8 mouse cellular contexts compared by ENCODE assay signal in the genomic region with DNA sequence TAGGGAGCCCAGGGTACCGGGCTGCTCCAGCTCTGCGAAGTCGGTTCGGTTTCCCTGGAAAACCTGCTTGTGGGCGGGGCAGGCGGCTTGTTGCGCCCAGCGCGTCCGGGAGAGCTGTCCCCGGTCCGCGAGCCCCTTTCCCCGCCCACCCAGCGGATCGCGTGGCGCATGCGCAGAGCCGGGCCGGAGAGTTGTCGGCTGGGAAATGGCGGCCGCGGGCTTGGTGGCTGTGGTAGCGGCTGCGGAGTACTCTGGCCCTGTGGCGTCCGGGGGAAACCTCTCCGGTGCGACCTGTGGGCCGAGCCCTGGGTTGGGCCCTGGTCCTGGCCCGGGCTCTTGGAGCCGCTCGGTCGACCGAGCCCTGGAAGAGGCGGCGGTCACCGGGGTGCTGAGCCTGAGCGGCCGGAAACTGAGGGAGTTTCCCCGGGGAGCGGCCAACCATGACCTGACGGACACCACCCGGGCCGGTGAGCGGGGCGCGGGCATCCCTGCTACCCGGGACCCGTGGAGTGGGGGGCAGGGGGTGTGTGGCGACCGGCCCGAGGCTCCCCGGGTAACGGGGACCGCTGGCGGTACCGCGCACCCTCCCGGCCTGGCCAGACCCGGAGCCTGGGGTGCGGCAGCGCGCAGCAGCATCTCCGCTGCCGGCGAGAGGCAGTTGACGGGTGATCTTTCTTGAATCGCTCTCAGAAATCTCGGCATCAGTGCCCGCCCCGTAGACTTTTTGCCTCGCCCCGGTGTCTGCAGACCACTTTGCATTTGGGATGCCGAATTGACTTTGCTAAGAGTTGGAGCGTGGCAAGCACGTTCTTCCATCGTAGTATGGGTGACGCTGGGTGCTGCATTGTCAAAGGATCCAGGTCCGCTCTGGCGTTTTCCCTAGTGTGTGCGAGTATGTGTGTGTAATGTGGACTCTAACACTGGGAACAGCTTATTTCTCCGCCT. TPM values are rescaled to one million over a fixed set of nuclear protein-coding genes. Genes with fewer than 3 reads are reported as not detected.
DNase-seq lines count a peak whose midpoint lies in the region; ATAC-seq and TF ChIP-seq lines count a peak whose summit lies in the region.

Lrch3 (plus strand) TSS at position 164 of the 945 bp plus-strand sequence.

- peak within 1 kb of the TSS; percentile 93 for H3K4me3 ChIP-seq in ES-Bruce4 (ENCODE audit: low read depth, low read length)
- H3K4me3 ChIP-seq in forebrain, embryonic 14.5 days (ENCODE audit: low read depth, low read length) = peak within 1 kb of the TSS; percentile 98
- peak within 1 kb of the TSS; percentile 97 for H3K4me3 ChIP-seq in neural tube, embryonic 15.5 days (replicated peaks)

- H3K27ac ChIP-seq in ES-Bruce4 (ENCODE audit: insufficient read depth, low read length) = no peak within 1 kb of the TSS
- peak within 1 kb of the TSS; percentile 59 for H3K27ac ChIP-seq in forebrain, embryonic 14.5 days (ENCODE audit: low read depth, low read length)
- H3K27ac ChIP-seq in neural tube, embryonic 15.5 days (replicated peaks) = peak within 1 kb of the TSS; percentile 92

- peak; percentile 43 for TF ChIP-seq POLR2A in ES-Bruce4 (IDR thresholded peaks at IDR 0.05; ENCODE audit: insufficient read depth, low read length)

- no peaks in the 10 kb centered on the region for H3K4me1 ChIP-seq in ES-Bruce4 (ENCODE audit: control insufficient read depth, insufficient read depth, low read length)
- H3K4me1 ChIP-seq in forebrain, embryonic 14.5 days (ENCODE audit: control insufficient read depth, insufficient read depth, low read length) = no peaks in the 10 kb centered on the region
- H3K4me1 ChIP-seq in neural tube, embryonic 15.5 days = peaks cover 5% of the 10 kb centered on the region

- peak; percentile 89 for ATAC-seq in cerebellum, adult (ENCODE audit: insufficient number of reproducible peaks, low FRiP score, low TSS enrichment)
- peak; percentile 96 for ATAC-seq in forebrain, embryonic 14.5 days
- peak; percentile 95 for ATAC-seq in neural tube, embryonic 15.5 days (ENCODE audit: low FRiP score)

- TF ChIP-seq EP300 in ES-Bruce4 (IDR thresholded peaks at IDR 0.05; ENCODE audit: insufficient read depth, low read depth, low read length) = no peak

- peak within 1 kb of the TSS; percentile 87 for H3K9ac ChIP-seq in ES-Bruce4 (ENCODE audit: low read depth, poor library complexity, severe bottlenecking)
- H3K9ac ChIP-seq in forebrain, embryonic 14.5 days (ENCODE audit: low read length) = peak within 1 kb of the TSS; percentile 93
- H3K9ac ChIP-seq in neural tube, embryonic 15.5 days (replicated peaks) = peak within 1 kb of the TSS; percentile 95

- DNase-seq in forebrain, embryonic 14.5 days (ENCODE audit: low spot score) = peak; percentile 94
- DNase-seq in heart, postnatal 14 days = peak; percentile 97 to 98
- DNase-seq in layer of hippocampus, adult 11-12 months (ENCODE audit: low spot score) = peak; percentile 91
- DNase-seq in lung, adult 18-20 months = peak; percentile 94 to 96
- DNase-seq in testis, postnatal 14 days (ENCODE audit: low spot score) = peak; percentile 95

- H3K4me2 ChIP-seq in forebrain, embryonic 14.5 days (ENCODE audit: low read length) = peak within 1 kb of the TSS; percentile 74
- peak within 1 kb of the TSS; percentile 68 for H3K4me2 ChIP-seq in neural tube, embryonic 15.5 days

- no peak for TF ChIP-seq CTCF in ES-Bruce4 (IDR thresholded peaks at IDR 0.05; ENCODE audit: low read depth, low read length)

- H3K9me3 ChIP-seq in ES-Bruce4 (replicated peaks; ENCODE audit: control insufficient read depth, insufficient read depth, low read length, poor library complexity, severe bottlenecking) = no peaks in the 10 kb centered on the region
- no peaks in the 10 kb centered on the region for H3K9me3 ChIP-seq in forebrain, embryonic 14.5 days (replicated peaks; ENCODE audit: control insufficient read depth, low read length)
- H3K9me3 ChIP-seq in neural tube, embryonic 15.5 days (replicated peaks) = no peaks in the 10 kb centered on the region

- H3K36me3 ChIP-seq in ES-Bruce4 (ENCODE audit: control insufficient read depth, insufficient read depth, low read length, poor library complexity, severe bottlenecking) = no peaks in the 10 kb centered on the region
- H3K36me3 ChIP-seq in forebrain, embryonic 14.5 days (ENCODE audit: control insufficient read depth, insufficient read depth, low read length) = no peaks in the 10 kb centered on the region
- no peaks in the 10 kb centered on the region for H3K36me3 ChIP-seq in neural tube, embryonic 15.5 days

- intact Hi-C loops in heart, postnatal 14 days (cut with DNase I) = no loop called here

- no peaks in the 10 kb centered on the region for H3K27me3 ChIP-seq in ES-Bruce4 (ENCODE audit: control insufficient read depth, insufficient read depth, low read length, poor library complexity, severe bottlenecking)
- no peaks in the 10 kb centered on the region for H3K27me3 ChIP-seq in forebrain, embryonic 14.5 days (replicated peaks; ENCODE audit: control insufficient read depth, insufficient read depth, low read length)
- no peaks in the 10 kb centered on the region for H3K27me3 ChIP-seq in neural tube, embryonic 15.5 days (replicated peaks)

- under 1% methylated on average over 83 of the region's 85 CpGs for WGBS in forebrain, embryonic 14.5 days
- WGBS in neural tube, embryonic 15.5 days = under 1% methylated on average over 83 of the region's 85 CpGs

RNA-seq across cellular contexts. Expression of gene Lrch3, which starts in this region (rescaled TPM):
- polyA plus RNA-seq in ES-Bruce4 (2011; ENCODE audit: insufficient read depth, insufficient read length, low read depth, missing spikeins) = 32.5 and 32.9 TPM in 2 replicates
- polyA plus RNA-seq in forebrain, embryonic 14.5 days (2014; fragmentation: Nextera tagmentation; extraction: Ambion mirVana) = 24.3 and 36.0 TPM in 2 replicates
- 10 to 100 TPM; 28.2 to 29.2 TPM for total RNA-seq in heart, postnatal 14 days (2021)
- 31.8 and 36.2 TPM in 2 replicates for polyA plus RNA-seq in neural tube, embryonic 15.5 days (2015; fragmentation: Nextera tagmentation; extraction: Ambion mirVana)
